Mouse (Mus musculus): ENCODE data around the gene Rassf1. TPM values are rescaled to one million over a fixed set of nuclear protein-coding genes. Genes with fewer than 3 reads are reported as not detected.

Rassf1 gene
- total RNA-seq, 1 experiment = 41.4 TPM

- in situ Hi-C loops (cut with MboI; ENCODE audit: low sequenced_read_pairs in 2 of 2, unreplicated experiment in 2 of 2) = no loop called here
- Histone ChIP-seq H3K4me3 (ENCODE audit: insufficient read depth in 1 of 2, low read depth in 1 of 2, low read length in 2 of 2, poor library complexity in 1 of 2, severe bottlenecking in 1 of 2) (peak overlapping the region; percentile 64 to 80), H3K36me3 (ENCODE audit: control insufficient read depth, insufficient read depth, low read length, poor library complexity, severe bottlenecking) (peaks cover 16% of the 10 kb centered on the region), H3K27ac (ENCODE audit: insufficient read depth, low read depth, low read length, poor library complexity, severe bottlenecking) (peak overlapping the region; percentile 57), H3K9me3 (ENCODE audit: control insufficient read depth, insufficient read depth, low read depth, low read length) (no peaks in the 10 kb centered on the region), H3K4me1 (ENCODE audit: control insufficient read depth in 2 of 2, insufficient read depth in 2 of 2, low read length in 2 of 2, poor library complexity in 1 of 2) (peaks cover 0 to 13% of the 10 kb centered on the region in 2 experiments; a peak in 1 of 4 replicates), H3K9ac (ENCODE audit: insufficient read depth, low read depth, low read length, poor library complexity, severe bottlenecking) (peak overlapping the region; percentile 81)
- TF ChIP-seq HCFC1 (IDR thresholded peaks at IDR 0.05; ENCODE audit: borderline replicate concordance, insufficient read depth, low read length) (0 out of 2 replicates have a peak, but pooled peaks have one; percentile 37), ZNF384 (IDR thresholded peaks at IDR 0.05; ENCODE audit: low read depth, low read length) (no peak)
- DNase-seq (ENCODE audit: low read depth, low spot score) = peak; percentile 94
Measured at GRCm38 (mm10) chr9:107554319-107554825, 3.0 kb downstream of the Rassf1 start.

DNA sequence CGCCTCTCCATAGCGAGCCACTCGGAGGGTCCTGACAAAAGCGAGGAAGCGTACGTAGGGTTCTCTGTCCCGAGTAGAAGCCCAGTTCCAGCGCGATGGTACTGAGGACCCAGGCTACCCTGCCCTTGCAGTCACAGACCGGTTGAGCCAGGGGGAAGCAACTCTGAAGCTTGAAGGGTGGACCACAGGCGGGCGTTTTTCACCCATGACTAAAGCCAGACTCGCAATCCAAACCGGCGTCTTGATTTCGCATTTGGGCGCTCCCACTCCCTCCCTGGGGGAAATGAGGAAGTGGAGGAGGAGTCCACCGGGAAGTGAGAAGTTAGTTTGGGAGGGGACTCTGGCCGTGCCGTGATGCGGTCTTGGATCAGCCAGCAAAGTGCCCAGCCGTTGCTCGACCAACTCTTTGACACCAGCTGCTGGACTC, 3.7 kb downstream of the Rassf1 start:
- in situ Hi-C loops (cut with MboI; ENCODE audit: low sequenced_read_pairs in 2 of 2, unreplicated experiment in 2 of 2) = no loop called here
- no peaks in the 10 kb centered on the region for H3K9me3 ChIP-seq (ENCODE audit: control insufficient read depth, insufficient read depth, low read depth, low read length)
- H3K4me3 ChIP-seq (ENCODE audit: insufficient read depth in 1 of 2, low read depth in 1 of 2, low read length in 2 of 2, poor library complexity in 1 of 2, severe bottlenecking in 1 of 2) = peak overlapping the region; percentile 64 to 80
- H3K36me3 ChIP-seq (ENCODE audit: control insufficient read depth, insufficient read depth, low read length, poor library complexity, severe bottlenecking) = peaks cover 16% of the 10 kb centered on the region
- TF ChIP-seq CHD2 (IDR thresholded peaks at IDR 0.05; ENCODE audit: low read depth, low read length) (no peak), MAFK (IDR thresholded peaks at IDR 0.05; ENCODE audit: insufficient read depth, low read depth, low read length) (no peak), HCFC1 (IDR thresholded peaks at IDR 0.05; ENCODE audit: borderline replicate concordance, insufficient read depth, low read length) (no peak), ZNF384 (IDR thresholded peaks at IDR 0.05; ENCODE audit: low read depth, low read length) (no peak), ZC3H11A (IDR thresholded peaks at IDR 0.05; ENCODE audit: borderline replicate concordance, low read depth, low read length) (no peak)
- H3K27ac ChIP-seq (ENCODE audit: insufficient read depth, low read depth, low read length, poor library complexity, severe bottlenecking) = peak overlapping the region; percentile 57
- peak overlapping the region; percentile 81 for H3K9ac ChIP-seq (ENCODE audit: insufficient read depth, low read depth, low read length, poor library complexity, severe bottlenecking)
- no peak for DNase-seq (ENCODE audit: low read depth, low spot score)
- H3K4me1 ChIP-seq (ENCODE audit: control insufficient read depth in 2 of 2, insufficient read depth in 2 of 2, low read length in 2 of 2, poor library complexity in 1 of 2) = peaks cover 0 to 12% of the 10 kb centered on the region in 2 experiments; a peak in 1 of 4 replicates

- H3K4me3 ChIP-seq (ENCODE audit: insufficient read depth in 1 of 2, low read depth in 1 of 2, low read length in 2 of 2, poor library complexity in 1 of 2, severe bottlenecking in 1 of 2) = peak overlapping the region; percentile 64 to 80
- TF ChIP-seq CHD2 (IDR thresholded peaks at IDR 0.05; ENCODE audit: low read depth, low read length) = no peak
- no peak for TF ChIP-seq ZNF384 (IDR thresholded peaks at IDR 0.05; ENCODE audit: low read depth, low read length)
- no peak for TF ChIP-seq HCFC1 (IDR thresholded peaks at IDR 0.05; ENCODE audit: borderline replicate concordance, insufficient read depth, low read length)
- no peak for TF ChIP-seq MAFK (IDR thresholded peaks at IDR 0.05; ENCODE audit: insufficient read depth, low read depth, low read length)
- TF ChIP-seq ZC3H11A (IDR thresholded peaks at IDR 0.05; ENCODE audit: borderline replicate concordance, low read depth, low read length) = no peak
- H3K27ac ChIP-seq (ENCODE audit: insufficient read depth, low read depth, low read length, poor library complexity, severe bottlenecking) = no peak overlapping the region
- no peak for DNase-seq (ENCODE audit: low read depth, low spot score)
- H3K4me1 ChIP-seq (ENCODE audit: control insufficient read depth in 2 of 2, insufficient read depth in 2 of 2, low read length in 2 of 2, poor library complexity in 1 of 2) = peaks cover 0 to 10% of the 10 kb centered on the region in 2 experiments; a peak in 1 of 4 replicates
- H3K9ac ChIP-seq (ENCODE audit: insufficient read depth, low read depth, low read length, poor library complexity, severe bottlenecking) = peak overlapping the region; percentile 81; the same call in 1 of the 2 replicates
- H3K36me3 ChIP-seq (ENCODE audit: control insufficient read depth, insufficient read depth, low read length, poor library complexity, severe bottlenecking) = peaks cover 16% of the 10 kb centered on the region
- H3K9me3 ChIP-seq (ENCODE audit: control insufficient read depth, insufficient read depth, low read depth, low read length) = no peaks in the 10 kb centered on the region
- in situ Hi-C loops (cut with MboI; ENCODE audit: low sequenced_read_pairs in 2 of 2, unreplicated experiment in 2 of 2) = no loop called here
Measured at GRCm38 (mm10) chr9:107555701-107556100, 4.3 kb downstream of the Rassf1 start.

- TF ChIP-seq ZC3H11A (IDR thresholded peaks at IDR 0.05; ENCODE audit: borderline replicate concordance, low read depth, low read length) = no peak
- no peak for TF ChIP-seq ZNF384 (IDR thresholded peaks at IDR 0.05; ENCODE audit: low read depth, low read length)
- TF ChIP-seq CHD2 (IDR thresholded peaks at IDR 0.05; ENCODE audit: low read depth, low read length) = no peak
- TF ChIP-seq HCFC1 (IDR thresholded peaks at IDR 0.05; ENCODE audit: borderline replicate concordance, insufficient read depth, low read length) = no peak
- TF ChIP-seq MAFK (IDR thresholded peaks at IDR 0.05; ENCODE audit: insufficient read depth, low read depth, low read length) = no peak
- Histone ChIP-seq H3K9ac (ENCODE audit: insufficient read depth, low read depth, low read length, poor library complexity, severe bottlenecking) (no peak overlapping the region), H3K9me3 (ENCODE audit: control insufficient read depth, insufficient read depth, low read depth, low read length) (no peaks in the 10 kb centered on the region), H3K4me1 (ENCODE audit: control insufficient read depth in 2 of 2, insufficient read depth in 2 of 2, low read length in 2 of 2, poor library complexity in 1 of 2) (peaks cover 0 to 5% of the 10 kb centered on the region in 2 experiments; a peak in 1 of 4 replicates), H3K27ac (ENCODE audit: insufficient read depth, low read depth, low read length, poor library complexity, severe bottlenecking) (no peak overlapping the region), H3K4me3 (ENCODE audit: insufficient read depth in 1 of 2, low read depth in 1 of 2, low read length in 2 of 2, poor library complexity in 1 of 2, severe bottlenecking in 1 of 2) (no peak overlapping the region), H3K36me3 (ENCODE audit: control insufficient read depth, insufficient read depth, low read length, poor library complexity, severe bottlenecking) (peaks cover 18% of the 10 kb centered on the region)
- in situ Hi-C loops (cut with MboI; ENCODE audit: low sequenced_read_pairs in 2 of 2, unreplicated experiment in 2 of 2) = no loop called here
- no peak for DNase-seq (ENCODE audit: low read depth, low spot score)
Measured at GRCm38 (mm10) chr9:107556346-107556745, 5.0 kb downstream of the Rassf1 start.

Data from ES-E14 (cell line).